Mouse (Mus musculus) liver, embryonic 14.5 days (tissue): ENCODE results near the gene Brap. TPM values are rescaled to one million over a fixed set of nuclear protein-coding genes. Genes with fewer than 3 reads are reported as not detected.
"Not testable (repeated sequence)": the region's sequence is repeated elsewhere in the genome, so short reads cannot be mapped to it uniquely, and the experiment has no call there.

Experiments used
- ATAC-seq: fragments of 200-750 bp; cut with Nextera tagmentation; 2 replicates; pipeline ENCODE4 v1.8.0; 2017; ENCODE audit warnings: moderate number of reproducible peaks, mild to moderate bottlenecking, moderate library complexity; ENCODE audit not compliant: insufficient read depth
- DNase-seq, 3 experiments: peaks; one replicate each; pipeline ENCODE4 v3.0.0-alpha.2; 2012 to 2013; ENCODE audit warnings: low read depth in 3 of 3, low spot score in 3 of 3
- H3K27ac ChIP-seq: fragments of 300-500 bp; sonication (generic); 2 replicates; pipeline ENCODE4 v1.5.1; 2014; ENCODE audit warnings: moderate library complexity, mild to moderate bottlenecking, control low read depth, inconsistent platforms
- H3K27me3 ChIP-seq: fragments of 300-500 bp; sonication (generic); 2 replicates; pipeline ENCODE4 v1.6.1; 2014; ENCODE audit warnings: mild to moderate bottlenecking, low read length, moderate library complexity; ENCODE audit not compliant: control insufficient read depth, insufficient read depth
- H3K36me3 ChIP-seq: fragments of 300-500 bp; sonication (generic); replicated peaks from 2 replicates; pipeline ENCODE4 v1.6.1; 2014; ENCODE audit warnings: low read depth; ENCODE audit not compliant: control insufficient read depth, insufficient read depth
- H3K4me1 ChIP-seq, 2 experiments: fragments of 200-500 bp in 1 of 2; fragments of 300-500 bp in 1 of 2; sonication (generic) in 1 of 2; replicated peaks; 2 replicates each; pipeline ENCODE4 v1.6.1; 2012 to 2014; ENCODE audit warnings: antibody characterized with exemption in 1 of 2, inconsistent platforms in 1 of 2, low read length in 1 of 2; ENCODE audit not compliant: control insufficient read depth in 2 of 2, insufficient read depth in 2 of 2
- H3K4me2 ChIP-seq: fragments of 300-500 bp; sonication (generic); 2 replicates; pipeline ENCODE4 v1.6.1; 2014; ENCODE audit warnings: low read depth, mild to moderate bottlenecking, control low read depth, moderate library complexity
- H3K4me3 ChIP-seq, 2 experiments: fragments of 200-500 bp in 1 of 2; fragments of 300-500 bp in 1 of 2; sonication (generic) in 1 of 2; 2 replicates each; pipeline ENCODE4 v1.5.1; 2012 to 2014; ENCODE audit warnings: low read depth in 2 of 2, low read length in 2 of 2, mild to moderate bottlenecking in 2 of 2, control low read depth in 1 of 2, inconsistent platforms in 1 of 2, moderate library complexity in 1 of 2; ENCODE audit not compliant: insufficient read depth in 1 of 2
- H3K9ac ChIP-seq: fragments of 300-500 bp; sonication (generic); replicated peaks from 2 replicates; pipeline ENCODE4 v1.6.1; 2014; ENCODE audit warnings: mild to moderate bottlenecking, control low read depth, moderate library complexity
- H3K9me3 ChIP-seq: fragments of 300-500 bp; sonication (generic); 2 replicates; pipeline ENCODE4 v1.6.1; 2016; ENCODE audit warnings: low read length, mixed read lengths; ENCODE audit not compliant: control insufficient read depth
- CTCF ChIP-seq: IDR thresholded peaks from 2 replicates; pipeline ENCODE4 v1.5.1; 2016; ENCODE audit warnings: antibody characterized with exemption, low read depth, control low read depth
- EP300 ChIP-seq: IDR thresholded peaks from 2 replicates; pipeline ENCODE4 v1.6.1; 2016; ENCODE audit warnings: antibody characterized with exemption, low read depth
- WGBS: fragments of 180-500 bp; shearing (Covaris S2); extraction: QIAGEN DNeasy Blood & Tissue Kit; methylation state at CpG from one replicate; pipeline ENCODE4 v1.1.7; 2014; ENCODE audit not compliant: insufficient replicate concordance; 5-methylcytosine and 5-hydroxymethylcytosine counted together
- polyA plus RNA-seq, 2 experiments: library from polyadenylated mRNA; depleted of rRNA in 1 of 2; stranded (reverse) in 1 of 2; unstranded in 1 of 2; fragments of >200 nt; fragmentation: Nextera tagmentation in 1 of 2; extraction: Ambion mirVana in 1 of 2; gene quantifications; 2 replicates each; pipeline versions ENCODE4 v1.2.1 to v1.2.3; 2012 to 2014

Gene Brap
- 9.7 and 12.5 TPM in 2 replicates for polyA plus RNA-seq (2012; rRNA removed)
- polyA plus RNA-seq (2014; fragmentation: Nextera tagmentation; extraction: Ambion mirVana) = 22.7 and 22.9 TPM in 2 replicates

GRCm38 (mm10) chr5:121660059-121660896, at the start of gene Brap, which contains the start of gene Acad10:
Gene Brap (plus strand): TSS chr5:121660563.
Gene Acad10 (minus strand): TSS chr5:121660514.
- Histone ChIP-seq H3K9ac (peak within 1 kb of the TSS; percentile 79), H3K4me2 (peak within 1 kb of the TSS; percentile 72), H3K27me3 (no peaks in the 10 kb centered on the region), H3K9me3 (no peaks in the 10 kb centered on the region), H3K4me1 (peaks cover 4 to 17% of the 10 kb centered on the region in 2 experiments), H3K4me3 (peak within 1 kb of the TSS; percentile 88 to 90), H3K27ac (peak within 1 kb of the TSS; percentile 38), H3K36me3 (peaks cover 21% of the 10 kb centered on the region)
- TF ChIP-seq EP300 = no peak
- TF ChIP-seq CTCF = no peak
- peak; percentile 86 for ATAC-seq
- WGBS = under 1% methylated on average over 85 of the region's 85 CpGs
- DNase-seq = peak; percentile 75 to 79 (median 78)

- TF ChIP-seq EP300 (no peak), CTCF (no peak)
- no peak overlapping the region for H3K9ac ChIP-seq
- no peak for ATAC-seq
- no peak overlapping the region for H3K4me3 ChIP-seq
- no peaks in the 10 kb centered on the region for H3K9me3 ChIP-seq
- H3K27ac ChIP-seq = no peak overlapping the region
- no peaks in the 10 kb centered on the region for H3K36me3 ChIP-seq
- no peaks in the 10 kb centered on the region for H3K4me1 ChIP-seq
- H3K27me3 ChIP-seq = no peaks in the 10 kb centered on the region
- no peak overlapping the region for H3K4me2 ChIP-seq
- no peak for DNase-seq
- 64% methylated on average over 6 of the region's 6 CpGs for WGBS
Observed at GRCm38 (mm10) chr5:121612036-121612435, 48.3 kb upstream of the Brap start.

- H3K27ac ChIP-seq, H3K27me3 ChIP-seq, H3K4me3 ChIP-seq, H3K4me2 ChIP-seq, H3K9me3 ChIP-seq, H3K9ac ChIP-seq, H3K36me3 ChIP-seq, ATAC-seq, DNase-seq, H3K4me1 ChIP-seq: not testable (repeated sequence)
- 54% methylated on average over 3 of the region's 3 CpGs for WGBS
Observed at GRCm38 (mm10) chr5:121614921-121615320, 45.4 kb upstream of the Brap start.

- H3K4me2 ChIP-seq = peak within 1 kb of the TSS; percentile 85
- peak within 1 kb of the TSS; percentile 28 for H3K27ac ChIP-seq
- TF ChIP-seq CTCF = no peak; the same call in 1 of the 2 replicates
- TF ChIP-seq EP300 = no peak
- no peaks in the 10 kb centered on the region for H3K36me3 ChIP-seq
- WGBS = 1% methylated on average over 42 of the region's 58 CpGs
- no peaks in the 10 kb centered on the region for H3K27me3 ChIP-seq
- H3K9ac ChIP-seq = peak within 1 kb of the TSS; percentile 82
- H3K4me1 ChIP-seq = peaks cover 0 to 9% of the 10 kb centered on the region in 2 experiments; a peak in 3 of 4 replicates
- peak; percentile 60 to 66 (median 64) for DNase-seq
- ATAC-seq = peak; percentile 86
- H3K9me3 ChIP-seq = no peaks in the 10 kb centered on the region
- H3K4me3 ChIP-seq = peak within 1 kb of the TSS; percentile 81 to 89
Observed at GRCm38 (mm10) chr5:121618592-121619513, 41.5 kb upstream of the Brap start, which contains the start of gene Acad12. Gene Acad12 (minus strand): TSS chr5:121618938.
